Mouse (Mus musculus) adrenal gland (tissue): ENCODE results near the gene P2rx2.

ENCODE experiments used
- intact Hi-C: fragments of 180-260 bp; cut with DNase I; formaldehyde crosslinking; loops from one replicate; pipeline ENCODE4 v1.15.1; 2025

P2rx2 gene

GRCm38 (mm10) chr5:110338792-110339191 lies 4.2 kb downstream of the P2rx2 start:
- intact Hi-C loops, result loop anchor here (5.0 kb wide), 1 partner anchor 36 kb away; no protein-coding TSS in a partner anchor

GRCm38 (mm10) chr5:110330508-110330907 lies 12.5 kb downstream of the P2rx2 start:
- intact Hi-C loops, result no loop called here

- intact Hi-C loops, result no loop called here
Measured at GRCm38 (mm10) chr5:110313127-110313526, 29.9 kb downstream of the P2rx2 start.

DNA sequence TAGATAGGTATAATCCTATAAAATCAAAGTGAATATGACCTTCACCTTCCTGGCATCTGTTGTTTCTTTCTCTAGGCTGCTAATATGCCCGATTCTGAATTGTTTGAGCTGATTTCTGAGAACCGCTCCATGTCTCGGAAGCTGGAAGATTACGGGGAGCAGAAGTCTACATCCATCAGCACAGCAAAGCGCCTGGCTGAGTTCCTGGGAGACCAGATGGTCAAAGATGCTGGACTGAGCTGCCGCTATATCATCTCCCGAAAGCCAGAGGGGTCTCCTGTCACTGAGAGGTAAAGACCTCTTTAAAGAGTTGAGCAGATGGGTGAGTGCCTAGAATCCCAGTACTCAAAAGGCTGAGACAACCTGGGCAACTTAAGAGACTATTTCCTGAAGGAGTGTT lies 34.2 kb downstream of the P2rx2 start:
- intact Hi-C loops, result no loop called here

DNA sequence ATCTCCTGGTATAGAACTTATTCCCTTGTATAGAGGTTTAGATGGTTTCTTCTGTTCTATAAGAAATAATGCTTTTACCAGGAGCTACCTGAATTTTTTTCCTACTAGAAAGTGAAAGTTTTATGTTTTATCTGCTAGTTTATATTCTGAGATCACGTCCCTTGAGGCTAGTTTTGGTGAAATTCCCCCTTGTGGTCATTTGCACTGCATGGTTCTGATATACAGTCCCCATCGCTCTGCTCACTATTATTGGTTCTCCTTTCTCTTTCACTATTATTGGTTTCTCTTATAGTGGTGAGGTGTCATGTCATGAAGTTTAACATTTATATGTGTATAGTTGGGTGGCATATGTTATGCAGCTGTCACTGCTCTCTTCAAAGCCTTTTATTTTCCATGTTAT lies 42.4 kb downstream of the P2rx2 start:
- intact Hi-C loops, result loop anchor here (5.0 kb wide), 1 partner anchor 37 kb away; no protein-coding TSS in a partner anchor

- intact Hi-C loops, result no loop called here
Measured at GRCm38 (mm10) chr5:110296637-110297036, 46.4 kb downstream of the P2rx2 start.

GRCm38 (mm10) chr5:110291649-110292048 lies 51.4 kb downstream of the P2rx2 start:
- intact Hi-C loops, result no loop called here
